Mouse (Mus musculus): ENCODE data around the gene Cfap157.
A peak's percentile ranks its signal among the peaks of the same experiment; 100 is the strongest.

Cfap157 gene

GRCm38 (mm10) chr2:32784048-32784681, at the start of gene Cfap157:
Cfap157 (minus strand) TSS chr2:32784428.
- no peak for DNase-seq

- no peak for DNase-seq
Measured at GRCm38 (mm10) chr2:32828979-32829676, 44.9 kb upstream of the Cfap157 start.

DNA sequence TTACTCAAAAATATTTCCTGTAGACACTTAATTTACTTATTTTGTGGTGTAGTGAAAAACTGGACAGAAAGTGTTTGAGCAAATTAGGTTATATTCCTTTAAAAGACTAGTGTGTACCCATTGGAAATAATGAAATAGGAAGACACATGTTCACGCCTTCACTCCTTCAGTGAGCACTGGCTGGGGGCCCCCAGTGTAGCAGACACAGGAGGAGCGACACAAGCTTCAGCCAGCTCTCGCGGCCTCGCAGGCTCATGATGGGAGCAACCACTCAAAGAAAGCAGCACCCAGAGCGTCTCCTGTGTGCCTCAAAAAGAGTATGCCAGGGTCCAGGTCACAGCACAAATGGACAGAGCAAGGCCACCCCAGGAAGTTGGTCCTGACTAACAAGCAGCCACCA, 41.6 kb upstream of the Cfap157 start:
- no peak for DNase-seq

GRCm38 (mm10) chr2:32824778-32825177, 40.5 kb upstream of the Cfap157 start:
- no peak for DNase-seq

- DNase-seq: no peak
Measured at GRCm38 (mm10) chr2:32824181-32824580, 40.0 kb upstream of the Cfap157 start.

GRCm38 (mm10) chr2:32823579-32824154, 39.4 kb upstream of the Cfap157 start:
- DNase-seq: no peak

- no peak for DNase-seq
Measured at GRCm38 (mm10) chr2:32823153-32823552, 38.9 kb upstream of the Cfap157 start.

GRCm38 (mm10) chr2:32822643-32823042, 38.4 kb upstream of the Cfap157 start:
- peak; percentile 74 for DNase-seq

DNA sequence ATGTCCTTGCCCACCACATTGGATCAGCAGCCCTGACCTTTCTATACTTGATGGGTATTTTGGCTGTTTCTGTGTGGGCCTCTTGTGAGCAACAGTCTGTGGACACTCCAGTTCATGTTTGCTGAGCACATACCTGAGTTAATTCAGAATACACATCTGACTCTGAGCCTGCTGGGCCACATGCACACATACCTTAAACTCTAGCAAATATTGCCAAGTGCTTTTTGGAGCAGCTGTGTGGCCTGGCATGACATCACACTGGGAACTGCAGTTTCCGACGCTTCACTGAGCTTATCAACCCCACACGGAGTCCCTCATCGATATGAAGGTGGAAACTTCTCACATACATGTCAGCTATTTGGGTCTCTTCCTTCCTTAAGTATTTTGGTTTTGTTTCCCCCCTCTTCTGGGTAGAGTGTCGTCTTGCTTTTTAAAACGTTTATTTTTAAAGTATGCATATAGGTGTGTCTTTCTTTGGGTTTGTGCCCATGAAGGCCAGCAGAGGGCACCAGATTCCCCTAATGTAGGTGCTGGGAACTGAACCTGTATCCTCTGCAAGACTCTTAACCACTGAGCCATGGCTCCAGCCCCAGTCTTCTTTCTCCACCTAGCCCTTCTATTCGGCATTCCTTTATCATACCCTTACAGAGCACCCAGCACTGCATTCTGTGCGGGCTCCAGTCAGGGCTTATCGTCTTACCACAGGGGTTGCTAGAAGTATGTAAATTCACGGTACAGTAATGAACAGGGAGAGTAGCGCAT, 37.0 kb upstream of the Cfap157 start:
- no peak for DNase-seq

- no peak for DNase-seq
Measured at GRCm38 (mm10) chr2:32818208-32818607, 34.0 kb upstream of the Cfap157 start.

DNA sequence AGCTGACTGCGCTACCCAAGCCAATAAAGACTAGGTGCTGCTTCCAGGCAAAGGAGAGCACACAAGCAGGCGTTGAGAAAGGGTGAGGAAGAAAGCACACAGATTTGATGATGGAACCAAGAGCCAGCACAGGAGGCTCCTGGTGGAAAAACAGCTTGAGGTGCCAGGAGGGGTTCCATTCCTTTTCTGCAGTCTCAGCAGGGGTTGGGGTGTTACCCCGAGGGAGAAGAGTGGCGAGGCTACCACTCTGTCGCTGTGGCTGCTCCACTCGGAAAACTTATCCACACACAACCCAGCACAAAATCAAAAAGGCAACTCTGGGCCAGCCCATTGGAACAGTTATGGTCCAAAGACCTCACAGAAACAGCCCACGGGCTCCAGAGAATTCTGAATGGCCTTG, 33.4 kb upstream of the Cfap157 start:
- DNase-seq: no peak

- DNase-seq: peak; percentile 94
Measured at GRCm38 (mm10) chr2:32816946-32817581, 32.8 kb upstream of the Cfap157 start.

GRCm38 (mm10) chr2:32816497-32816896, 32.3 kb upstream of the Cfap157 start:
- DNase-seq: no peak

DNA sequence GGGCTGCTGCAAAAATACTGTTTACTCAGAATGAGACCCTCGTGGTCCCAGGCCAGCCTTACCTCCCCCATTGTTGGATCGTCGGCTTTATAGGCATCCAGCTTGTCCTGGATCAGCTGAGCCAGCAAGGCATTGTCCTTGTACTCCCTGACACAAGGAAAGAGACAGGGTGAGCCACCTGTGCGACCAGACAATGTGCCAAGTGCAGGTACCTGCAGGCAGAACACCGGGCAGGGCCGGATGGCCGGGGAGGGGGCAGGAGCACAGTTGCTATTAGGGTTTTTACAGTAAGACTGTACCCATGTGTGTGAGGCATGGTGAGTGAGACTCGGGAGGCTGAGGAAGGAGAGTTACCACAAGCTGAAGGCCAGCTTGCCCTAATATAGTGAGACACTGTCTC, 27.7 kb upstream of the Cfap157 start:
- DNase-seq: peak; percentile 87

- DNase-seq: no peak
Measured at GRCm38 (mm10) chr2:32808816-32809566, 24.8 kb upstream of the Cfap157 start.

- no peak for DNase-seq
Measured at GRCm38 (mm10) chr2:32798251-32798962, 14.2 kb upstream of the Cfap157 start.

DNA sequence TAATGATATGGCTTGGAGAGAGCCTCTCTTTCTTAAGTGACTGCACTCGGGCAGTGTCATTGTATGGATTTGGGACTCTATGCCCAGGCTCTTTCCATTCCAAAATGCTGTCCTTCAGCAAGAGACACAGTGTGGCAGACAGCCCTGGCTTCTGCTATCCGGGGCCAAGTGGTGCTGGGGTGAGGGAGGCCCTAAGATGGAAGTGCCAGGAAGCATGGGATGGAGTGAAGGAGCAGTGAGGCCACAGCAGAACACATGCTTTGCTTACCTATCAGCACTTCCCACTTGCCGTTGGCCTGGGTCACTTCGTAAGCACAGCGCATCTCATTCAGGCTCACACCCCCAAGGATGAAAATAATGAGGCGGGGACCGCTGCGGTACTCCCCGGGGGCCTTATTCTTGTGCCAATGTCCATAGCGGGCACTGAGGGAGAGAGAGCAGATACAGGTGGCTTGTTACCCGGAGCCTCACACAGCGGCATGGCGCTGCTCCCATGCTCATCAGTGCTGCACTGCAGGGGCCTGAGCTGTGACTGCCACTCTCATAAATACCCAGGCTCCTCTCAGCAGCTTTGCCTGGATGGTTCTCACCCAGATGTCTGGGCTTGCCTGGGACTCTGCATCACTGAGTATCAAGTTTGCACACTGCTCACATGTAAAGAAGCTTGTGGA, 11.7 kb upstream of the Cfap157 start:
- no peak for DNase-seq

GRCm38 (mm10) chr2:32791297-32791696, 7.1 kb upstream of the Cfap157 start:
- DNase-seq: no peak

- DNase-seq: no peak
Measured at GRCm38 (mm10) chr2:32788581-32788980, 4.4 kb upstream of the Cfap157 start.

GRCm38 (mm10) chr2:32787176-32787575, 2.9 kb upstream of the Cfap157 start:
- no peak for DNase-seq

DNA sequence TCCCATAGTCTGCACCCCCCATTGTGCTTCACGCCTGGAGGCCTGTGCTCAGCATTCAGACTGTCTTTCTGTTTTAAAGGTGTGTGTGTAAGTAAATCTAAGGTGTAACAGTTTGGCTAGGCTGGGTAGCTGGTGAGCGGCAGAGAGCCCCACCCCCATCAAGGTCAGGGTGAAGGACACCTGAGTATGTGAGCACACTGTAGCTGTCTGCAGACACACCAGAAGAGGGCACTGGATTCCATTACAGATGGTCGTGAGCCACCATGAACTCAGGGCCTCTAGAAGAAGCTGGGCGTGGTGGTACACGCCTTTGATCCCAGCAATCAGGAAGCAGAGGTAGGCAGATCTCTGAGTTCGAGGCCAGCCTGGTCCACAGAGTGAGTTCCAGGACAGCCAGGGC, 2.5 kb downstream of the Cfap157 start:
- DNase-seq: no peak

Measured in cerebellum, adult 9-11 months (tissue).